Mouse (Mus musculus) MEL (cell line): Measurements from ENCODE around the gene Eno2. TPM values are rescaled to one million over a fixed set of nuclear protein-coding genes. Genes with fewer than 3 reads are reported as not detected.

Source experiments
- DNase-seq: peaks from one replicate; pipeline ENCODE4 v3.0.0; 2011; ENCODE audit warnings: low read depth, low spot score
- H3K27ac ChIP-seq: 2 replicates; pipeline ENCODE4 v1.5.1; 2012; ENCODE audit warnings: low read depth, mild to moderate bottlenecking, control low read depth, low read length, moderate library complexity; ENCODE audit not compliant: control insufficient read depth
- H3K27me3 ChIP-seq, 2 experiments: fragments of 150-350 bp in 1 of 2; sonication (generic) in 1 of 2; 2 replicates each; pipeline ENCODE4 v1.6.1; 2012; ENCODE audit warnings: low read length in 2 of 2, mild to moderate bottlenecking in 2 of 2, improper control_type of control experiment in 1 of 2, moderate library complexity in 1 of 2; ENCODE audit not compliant: insufficient read depth in 2 of 2, control insufficient read depth in 1 of 2
- H3K36me3 ChIP-seq, 2 experiments: 2 replicates each; pipeline ENCODE4 v1.6.1; 2012 to 2014; ENCODE audit warnings: low read length in 2 of 2, improper control_type of control experiment in 1 of 2, inconsistent platforms in 1 of 2, mild to moderate bottlenecking in 1 of 2; ENCODE audit not compliant: insufficient read depth in 2 of 2, control insufficient read depth in 1 of 2
- H3K4me1 ChIP-seq, 2 experiments: fragments of 150-350 bp in 1 of 2; sonication (generic) in 1 of 2; 2 replicates each; pipeline ENCODE4 v1.6.1; 2012; ENCODE audit warnings: low read length in 2 of 2, improper control_type of control experiment in 1 of 2, mild to moderate bottlenecking in 1 of 2; ENCODE audit not compliant: insufficient read depth in 2 of 2, control insufficient read depth in 1 of 2
- H3K4me3 ChIP-seq, 2 experiments: fragments of 150-350 bp in 1 of 2; sonication (generic) in 1 of 2; 2 replicates each; pipeline ENCODE4 v1.5.1; 2012; ENCODE audit warnings: low read depth in 2 of 2, low read length in 2 of 2, mild to moderate bottlenecking in 2 of 2, moderate library complexity in 2 of 2, control low read depth in 1 of 2, improper control_type of control experiment in 1 of 2; ENCODE audit not compliant: control insufficient read depth in 1 of 2, insufficient read depth in 1 of 2
- H3K79me2 ChIP-seq: 2 replicates; pipeline ENCODE4 v1.6.1; 2012; ENCODE audit warnings: mild to moderate bottlenecking, low read length, moderate library complexity; ENCODE audit not compliant: control insufficient read depth, poor library complexity, insufficient read depth
- H3K9ac ChIP-seq: 2 replicates; pipeline ENCODE4 v1.6.1; 2012; ENCODE audit warnings: low read depth, mild to moderate bottlenecking, control low read depth, low read length, moderate library complexity; ENCODE audit not compliant: control insufficient read depth, poor library complexity, severe bottlenecking
- H3K9me3 ChIP-seq: fragments of 150-350 bp; sonication (generic); replicated peaks from 2 replicates; pipeline ENCODE4 v1.6.1; 2012; ENCODE audit warnings: mild to moderate bottlenecking, low read length, improper control_type of control experiment, moderate library complexity; ENCODE audit not compliant: insufficient read depth
- BHLHE40 ChIP-seq: IDR thresholded peaks from 2 replicates; pipeline ENCODE4 v1.6.1; 2012; ENCODE audit warnings: low read depth, mild to moderate bottlenecking, inconsistent platforms, low read length, improper control_type of control experiment, borderline replicate concordance
- CHD1 ChIP-seq: IDR thresholded peaks from 2 replicates; pipeline ENCODE4 v1.6.1; 2012; ENCODE audit warnings: low read depth, mild to moderate bottlenecking, inconsistent platforms, low read length, improper control_type of control experiment
- CHD2 ChIP-seq: IDR thresholded peaks from 2 replicates; pipeline ENCODE4 v1.6.1; 2011; ENCODE audit warnings: low read length, improper control_type of control experiment
- E2F4 ChIP-seq: IDR thresholded peaks from 2 replicates; pipeline ENCODE4 v1.6.1; 2011; ENCODE audit warnings: low read depth, low read length, improper control_type of control experiment, borderline replicate concordance
- ELF1 ChIP-seq: IDR thresholded peaks from 2 replicates; pipeline ENCODE4 v1.6.1; 2014; ENCODE audit warnings: low read depth, mild to moderate bottlenecking, inconsistent platforms, low read length, improper control_type of control experiment, moderate library complexity
- EP300 ChIP-seq, 2 experiments: IDR thresholded peaks; 2 replicates each; pipeline ENCODE4 v1.6.1; 2011; ENCODE audit warnings: improper control_type of control experiment in 2 of 2, low read length in 2 of 2, low read depth in 1 of 2, mild to moderate bottlenecking in 1 of 2
- ETS1 ChIP-seq: IDR thresholded peaks from 2 replicates; pipeline ENCODE4 v1.6.1; 2012; ENCODE audit warnings: low read depth, mild to moderate bottlenecking, inconsistent platforms, low read length, improper control_type of control experiment, moderate library complexity
- GATA1 ChIP-seq: IDR thresholded peaks from 2 replicates; pipeline ENCODE4 v1.6.1; 2011; ENCODE audit warnings: low read depth, low read length, improper control_type of control experiment
- HCFC1 ChIP-seq: IDR thresholded peaks from 2 replicates; pipeline ENCODE4 v1.6.1; 2012; ENCODE audit warnings: low read depth, mild to moderate bottlenecking, inconsistent platforms, low read length, improper control_type of control experiment, moderate library complexity
- KAT2A ChIP-seq: conservative IDR thresholded peaks from 2 replicates; pipeline ENCODE4 v1.6.1; 2012; ENCODE audit warnings: low read depth, low read length, improper control_type of control experiment, inconsistent platforms
- MAX ChIP-seq: IDR thresholded peaks from 2 replicates; pipeline ENCODE4 v1.6.1; 2011; ENCODE audit warnings: low read length, improper control_type of control experiment
- MAZ ChIP-seq: IDR thresholded peaks from 2 replicates; pipeline ENCODE4 v1.6.1; 2012; ENCODE audit warnings: low read depth, mild to moderate bottlenecking, inconsistent platforms, low read length, improper control_type of control experiment
- MEF2A ChIP-seq: IDR thresholded peaks from 2 replicates; pipeline ENCODE4 v1.6.1; 2014; ENCODE audit warnings: low read depth, mild to moderate bottlenecking, inconsistent platforms, low read length, improper control_type of control experiment; ENCODE audit not compliant: poor library complexity, insufficient replicate concordance, severe bottlenecking; ENCODE audit errors: extremely low read depth
- MXI1 ChIP-seq: IDR thresholded peaks from 2 replicates; pipeline ENCODE4 v1.6.1; 2011; ENCODE audit warnings: mild to moderate bottlenecking, low read depth, low read length, improper control_type of control experiment
- MYB ChIP-seq: IDR thresholded peaks from 2 replicates; pipeline ENCODE4 v1.6.1; 2011; ENCODE audit warnings: mild to moderate bottlenecking, low read depth, low read length, improper control_type of control experiment
- MYC ChIP-seq: IDR thresholded peaks from 2 replicates; pipeline ENCODE4 v1.6.1; 2011; ENCODE audit warnings: low read depth, mild to moderate bottlenecking, low read length, improper control_type of control experiment, moderate library complexity
- NRF1 ChIP-seq: IDR thresholded peaks from 2 replicates; pipeline ENCODE4 v1.6.1; 2014; ENCODE audit warnings: low read depth, mild to moderate bottlenecking, inconsistent platforms, low read length, improper control_type of control experiment, moderate library complexity; ENCODE audit not compliant: poor library complexity, insufficient read depth, severe bottlenecking
- POLR2AphosphoS2 ChIP-seq: IDR thresholded peaks from 2 replicates; pipeline ENCODE4 v1.6.1; 2011; ENCODE audit warnings: low read length, improper control_type of control experiment
- POLR2AphosphoS5 ChIP-seq: IDR thresholded peaks from 2 replicates; pipeline ENCODE4 v1.6.1; 2012; ENCODE audit warnings: low read depth, borderline replicate concordance, mild to moderate bottlenecking, inconsistent platforms, low read length, moderate library complexity, mixed read lengths
- RAD21 ChIP-seq: IDR thresholded peaks from 2 replicates; pipeline ENCODE4 v1.6.1; 2011; ENCODE audit warnings: mild to moderate bottlenecking, low read depth, low read length, improper control_type of control experiment
- RCOR1 ChIP-seq: IDR thresholded peaks from 2 replicates; pipeline ENCODE4 v1.6.1; 2012; ENCODE audit warnings: low read depth, mild to moderate bottlenecking, inconsistent platforms, low read length, improper control_type of control experiment
- SIN3A ChIP-seq: IDR thresholded peaks from 2 replicates; pipeline ENCODE4 v1.6.1; 2012; ENCODE audit warnings: low read length, improper control_type of control experiment, inconsistent platforms
- SMC3 ChIP-seq: IDR thresholded peaks from 2 replicates; pipeline ENCODE4 v1.6.1; 2011; ENCODE audit warnings: low read depth, low read length, improper control_type of control experiment
- TBP ChIP-seq: IDR thresholded peaks from 2 replicates; pipeline ENCODE4 v1.8.0; 2011; ENCODE audit warnings: low read depth, low read length, improper control_type of control experiment
- TCF12 ChIP-seq: IDR thresholded peaks from 2 replicates; pipeline ENCODE4 v1.6.1; 2014; ENCODE audit warnings: low read depth, mild to moderate bottlenecking, inconsistent platforms, low read length, improper control_type of control experiment, moderate library complexity
- UBTF ChIP-seq: IDR thresholded peaks from 2 replicates; pipeline ENCODE4 v1.6.1; 2012; ENCODE audit warnings: low read depth, mild to moderate bottlenecking, inconsistent platforms, low read length, improper control_type of control experiment, moderate library complexity, borderline replicate concordance; ENCODE audit not compliant: insufficient read depth
- USF2 ChIP-seq, 2 experiments: IDR thresholded peaks; 2 replicates each; pipeline ENCODE4 v1.6.1; 2011 to 2012; ENCODE audit warnings: improper control_type of control experiment in 2 of 2, low read length in 2 of 2, borderline replicate concordance in 1 of 2, inconsistent platforms in 1 of 2, low read depth in 1 of 2, mild to moderate bottlenecking in 1 of 2; ENCODE audit not compliant: insufficient read depth in 1 of 2
- ZMIZ1 ChIP-seq: IDR thresholded peaks from 2 replicates; pipeline ENCODE4 v1.6.1; 2012; ENCODE audit warnings: low read depth, mild to moderate bottlenecking, inconsistent platforms, low read length, improper control_type of control experiment, moderate library complexity
- ZNF384 ChIP-seq: IDR thresholded peaks from 2 replicates; pipeline ENCODE4 v1.6.1; 2012; ENCODE audit warnings: low read depth, mild to moderate bottlenecking, inconsistent platforms, low read length, improper control_type of control experiment
- polyA plus RNA-seq, 2 experiments: library from polyadenylated mRNA; stranded (reverse) in 1 of 2; unstranded in 1 of 2; fragments of >175 nt in 1 of 2; fragments of >200 nt in 1 of 2; gene quantifications; 2 replicates each; pipeline versions ENCODE4 v1.2.1 to v1.2.4; 2012; ENCODE audit warnings: low replicate concordance in 2 of 2, low read depth in 1 of 2; ENCODE audit not compliant: insufficient read length in 2 of 2, insufficient read depth in 1 of 2, missing spikeins in 1 of 2
- total RNA-seq: library from RNA; depleted of rRNA; stranded (reverse); fragments of 300-350 nt; gene quantifications from 2 replicates; pipeline ENCODE4 v1.2.3, GENCODE M21; 2012

Gene Eno2
- total and polyA plus RNA-seq, 3 experiments = 3.2 to 12.5 TPM; not detected in 1

GRCm38 (mm10) chr6:124734417-124734816, 35.1 kb downstream of the Eno2 start (continued):
- TF ChIP-seq USF2 (IDR thresholded peaks at IDR 0.05; ENCODE audit: borderline replicate concordance in 1 of 2, insufficient read depth in 1 of 2, low read depth in 1 of 2, low read length in 2 of 2) = no peak
- no peak for TF ChIP-seq UBTF
- no peak for TF ChIP-seq E2F4
- TF ChIP-seq GATA1 = peak; percentile 45; the same call in 1 of the 2 replicates
- TF ChIP-seq MEF2A = no peak
- TF ChIP-seq CHD2 = no peak
- TF ChIP-seq TCF12 = peak; percentile 56
- 0 out of 2 replicates have a peak, but pooled peaks have one; percentile 23 for TF ChIP-seq BHLHE40
- TF ChIP-seq POLR2AphosphoS5 = no peak
- TF ChIP-seq, all 39 proteins: peak for 13

GRCm38 (mm10) chr6:124732476-124733370, 36.8 kb downstream of the Eno2 start:
- no peaks in the 10 kb centered on the region for H3K27me3 ChIP-seq
- no peak for TF ChIP-seq ZNF384
- peak; percentile 63; the same call in 1 of the 2 replicates for TF ChIP-seq ELF1
- peak; percentile 75 for TF ChIP-seq TCF12
- peak; percentile 86 for TF ChIP-seq POLR2AphosphoS2
- TF ChIP-seq TBP = 0 out of 2 replicates have a peak, but pooled peaks have one; percentile 77
- TF ChIP-seq ZMIZ1 = peak; percentile 90
- TF ChIP-seq MYC = peak; percentile 73
- TF ChIP-seq MYB = 0 out of 2 replicates have a peak, but pooled peaks have one; percentile 34
- TF ChIP-seq MAZ = peak; percentile 95
- peak; percentile 71 for TF ChIP-seq HCFC1
- no peak for TF ChIP-seq NRF1
- TF ChIP-seq MEF2A = no peak
- peak; percentile 84 for TF ChIP-seq SIN3A
- TF ChIP-seq POLR2AphosphoS5 = 0 out of 2 replicates have a peak, but pooled peaks have one; percentile 73
- TF ChIP-seq KAT2A = 0 out of 2 replicates have a peak, but pooled peaks have one; percentile 21
- TF ChIP-seq SMC3 = 0 out of 2 replicates have a peak, but pooled peaks have one; percentile 20
- peak; percentile 55 for TF ChIP-seq RCOR1
- TF ChIP-seq EP300 (IDR thresholded peaks at IDR 0.05; ENCODE audit: low read depth in 1 of 2, low read length in 2 of 2) = peak; percentile 64 to 68
- TF ChIP-seq MAX = peak; percentile 61; the same call in 1 of the 2 replicates
- peak; percentile 50; the same call in 1 of the 2 replicates for TF ChIP-seq CHD1
- TF ChIP-seq CHD2 = peak; percentile 42
- no peak for TF ChIP-seq RAD21
- no peak for TF ChIP-seq USF2 (IDR thresholded peaks at IDR 0.05; ENCODE audit: borderline replicate concordance in 1 of 2, insufficient read depth in 1 of 2, low read depth in 1 of 2, low read length in 2 of 2)
- peak; percentile 72; the same call in 1 of the 2 replicates for TF ChIP-seq ETS1
- peak; percentile 72 for TF ChIP-seq BHLHE40
- TF ChIP-seq MXI1 = peak; percentile 78

More at GRCm38 (mm10) chr6:124732476-124733370, 36.8 kb downstream of the Eno2 start:
- H3K4me1 ChIP-seq = peaks cover 14 to 30% of the 10 kb centered on the region in 2 experiments
- H3K36me3 ChIP-seq = peaks cover 0 to 27% of the 10 kb centered on the region in 2 experiments; a peak in 2 of 4 replicates
- H3K9ac ChIP-seq = peak overlapping the region; percentile 94
- H3K79me2 ChIP-seq = peaks cover 16% of the 10 kb centered on the region
- peak overlapping the region; percentile 88 for H3K27ac ChIP-seq
- peak overlapping the region; percentile 81 to 84 for H3K4me3 ChIP-seq
- H3K9me3 ChIP-seq = no peaks in the 10 kb centered on the region
- DNase-seq = peak; percentile 92
